Mouse (Mus musculus): Measurements from ENCODE around the gene Gm17304. TPM values are rescaled to one million over a fixed set of nuclear protein-coding genes. Genes with fewer than 3 reads are reported as not detected.

Gm17304 gene
- total RNA-seq, 2 experiments from 2014 or later, result not detected

DNA sequence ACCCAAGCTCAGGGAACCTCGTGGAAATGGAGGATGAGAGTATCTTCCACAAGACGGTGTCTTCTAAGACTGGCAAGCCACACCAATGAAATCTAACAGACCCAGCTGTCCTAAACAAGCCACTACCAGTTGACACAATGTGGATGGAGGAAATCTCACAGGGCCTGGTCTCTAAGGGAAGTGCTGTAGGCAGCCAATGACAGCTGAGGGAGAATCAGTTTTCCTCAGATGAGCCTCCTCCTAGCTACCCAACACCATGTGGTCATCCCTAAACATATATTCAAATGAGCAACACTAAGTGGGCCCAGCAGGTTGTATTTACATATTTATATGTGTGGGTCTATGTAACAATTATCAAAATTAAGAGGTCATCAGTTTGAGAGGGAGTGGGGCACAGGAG lies 11.4 kb upstream of the Gm17304 start:
- DNase-seq (ENCODE audit: low spot score in 2 of 2), result no peak
- Histone ChIP-seq H3K27ac (no peak overlapping the region), H3K4me3 (no peak overlapping the region)
- TF ChIP-seq CTCF (conservative IDR thresholded peaks at IDR 0.05), result no peak

DNA sequence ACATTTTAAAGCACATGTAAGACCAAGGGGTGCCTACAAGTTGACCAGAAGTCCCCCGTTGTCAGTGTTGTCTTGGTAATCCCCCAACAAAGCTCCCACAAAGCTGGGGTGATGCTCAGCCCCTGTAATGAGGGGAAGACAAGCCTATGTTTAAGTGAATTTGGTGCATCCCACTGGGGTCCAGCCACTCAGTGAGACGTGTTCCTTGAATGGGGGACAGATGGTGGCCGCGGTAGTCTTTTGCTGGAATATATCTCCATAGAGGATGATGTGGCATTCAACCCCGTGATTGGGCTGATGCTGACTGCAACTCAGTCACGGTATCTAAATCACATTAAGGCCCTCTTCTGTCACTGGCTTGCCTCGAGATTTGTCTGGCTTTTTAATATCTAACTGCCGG lies 9.4 kb upstream of the Gm17304 start:
- no peak for TF ChIP-seq CTCF (conservative IDR thresholded peaks at IDR 0.05)
- DNase-seq (ENCODE audit: low spot score in 2 of 2), result no peak
- Histone ChIP-seq H3K4me3 (no peak overlapping the region), H3K27ac (no peak overlapping the region)

DNA sequence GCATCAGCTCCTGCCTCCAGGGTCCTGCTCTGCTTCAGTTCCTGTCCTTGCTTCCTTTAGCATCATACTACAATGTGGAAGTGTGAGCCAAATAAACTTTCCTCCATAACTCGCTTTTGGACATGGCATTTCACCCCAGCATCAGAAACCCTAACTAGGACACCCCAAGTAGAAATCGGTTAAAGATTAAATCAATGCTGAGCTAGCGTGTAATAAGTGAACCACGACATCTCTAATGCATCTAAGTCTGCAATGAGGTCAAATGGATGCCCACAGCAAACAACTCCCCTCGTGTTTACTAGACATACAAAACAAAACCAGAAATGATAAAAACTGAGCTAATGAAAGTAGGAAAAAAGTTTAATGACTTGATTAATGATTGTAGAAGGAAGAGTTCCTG lies 4.5 kb upstream of the Gm17304 start:
- no peak overlapping the region for H3K27ac ChIP-seq
- DNase-seq (ENCODE audit: low spot score in 2 of 2), result no peak

DNA sequence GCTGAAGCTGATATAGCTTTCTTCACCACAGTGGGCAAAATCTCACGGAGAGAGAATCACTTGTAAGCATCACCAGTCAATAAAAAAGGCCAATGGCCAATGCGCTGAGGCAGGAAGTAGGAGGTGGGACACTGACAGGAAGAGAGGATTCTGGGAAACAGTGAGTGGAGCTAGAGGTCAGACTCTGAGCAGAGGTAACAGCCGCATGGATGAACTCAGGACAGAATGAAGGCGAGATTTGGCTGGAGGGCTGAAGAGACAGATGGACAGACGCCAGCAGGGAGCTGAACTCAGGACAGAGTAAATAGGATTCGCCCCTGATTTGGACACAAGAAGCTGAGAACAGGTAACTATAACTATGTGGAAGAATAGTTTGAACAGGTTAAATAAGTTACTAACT lies 3.8 kb upstream of the Gm17304 start:
- Histone ChIP-seq H3K4me3 (no peak overlapping the region), H3K27ac (no peak overlapping the region)
- TF ChIP-seq CTCF (conservative IDR thresholded peaks at IDR 0.05), result no peak
- DNase-seq (ENCODE audit: low spot score in 2 of 2), result no peak

More for the DNA sequence above, 4.5 kb upstream of the Gm17304 start:
- no peak for TF ChIP-seq CTCF (conservative IDR thresholded peaks at IDR 0.05)
- no peak overlapping the region for H3K4me3 ChIP-seq

DNA sequence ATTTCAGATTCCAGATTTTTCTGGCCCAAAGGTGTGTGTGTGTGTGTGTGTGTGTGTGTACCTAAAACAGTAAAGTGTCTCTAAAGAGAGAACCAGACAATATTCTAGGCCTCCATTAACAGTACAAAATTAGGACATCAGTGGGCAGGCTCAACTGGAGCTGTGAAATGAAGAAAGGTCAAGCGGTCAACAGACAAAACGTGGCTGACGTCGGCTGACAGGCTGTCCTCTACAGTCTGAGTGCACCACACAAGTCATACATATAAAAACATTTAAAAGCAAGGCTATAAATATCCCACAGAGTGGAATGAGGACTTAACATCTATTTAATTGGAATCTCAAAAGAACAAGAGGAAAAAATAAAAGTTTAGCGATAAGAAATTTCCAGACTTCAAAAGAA lies 1.8 kb upstream of the Gm17304 start:
- no peak for TF ChIP-seq CTCF (conservative IDR thresholded peaks at IDR 0.05)
- no peak for DNase-seq (ENCODE audit: low spot score in 2 of 2)
- no peak overlapping the region for H3K4me3 ChIP-seq
- H3K27ac ChIP-seq, result no peak overlapping the region

DNA sequence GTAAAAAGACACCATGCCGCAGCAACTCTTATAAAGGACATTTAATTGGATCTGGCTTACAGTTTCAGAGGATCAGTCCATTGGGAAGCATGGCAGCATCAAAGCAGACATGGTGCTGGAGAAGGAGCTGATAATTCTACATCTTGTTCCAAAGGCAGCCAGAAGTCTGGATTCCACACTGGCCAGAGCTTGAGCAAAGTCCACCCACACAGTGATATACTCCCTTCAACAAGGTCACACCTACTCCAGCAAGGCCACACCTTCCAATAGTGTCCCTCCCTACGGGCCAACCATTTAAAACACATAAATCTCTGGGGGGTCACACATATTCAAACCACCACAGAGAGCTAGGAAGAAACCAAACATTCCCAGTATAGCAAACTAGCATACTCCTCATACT lies 3.3 kb downstream of the Gm17304 start:
- no peak for DNase-seq (ENCODE audit: low spot score in 2 of 2)
- TF ChIP-seq CTCF (conservative IDR thresholded peaks at IDR 0.05), result no peak
- Histone ChIP-seq H3K27ac (no peak overlapping the region), H3K4me3 (no peak overlapping the region)

DNA sequence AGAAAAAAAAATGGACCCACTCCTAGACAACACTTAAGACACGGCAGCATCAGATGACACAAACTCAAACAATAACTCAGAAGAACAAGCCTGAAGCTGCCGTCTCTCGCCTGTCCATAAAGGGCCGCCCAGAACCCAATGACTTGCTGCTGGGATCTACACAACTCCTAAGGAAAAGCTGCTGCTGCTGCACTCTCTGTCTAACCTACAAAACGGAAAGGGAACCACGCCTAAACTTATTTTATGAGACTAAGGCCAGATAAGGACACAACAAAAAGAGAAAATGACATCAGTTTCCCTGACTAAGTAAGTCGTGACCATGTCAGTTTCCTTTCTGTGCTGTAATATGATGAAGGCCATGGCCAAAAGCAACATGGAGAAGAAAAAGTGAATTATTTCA lies 5.7 kb downstream of the Gm17304 start:
- no peak for DNase-seq (ENCODE audit: low spot score in 2 of 2)

DNA sequence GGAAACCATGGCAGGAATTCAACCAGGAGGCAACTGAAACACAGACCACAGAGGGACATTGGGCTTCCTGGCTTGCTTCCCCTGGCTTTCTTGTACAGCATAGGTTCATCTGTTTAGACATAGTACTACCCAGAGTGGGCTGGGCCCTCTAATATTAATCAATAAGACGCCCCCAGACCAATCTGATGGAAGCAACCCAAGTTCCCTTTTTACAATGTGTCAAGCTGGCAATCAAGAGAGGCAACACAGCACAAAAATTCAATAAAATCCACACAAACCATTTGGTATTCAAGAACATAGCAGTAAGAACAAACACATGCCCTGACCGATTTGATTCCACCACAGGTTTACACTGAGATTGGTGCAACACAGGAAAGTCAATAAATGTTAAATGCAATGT lies 6.1 kb downstream of the Gm17304 start:
- 0 out of 2 replicates have a peak overlapping the region, but pooled peaks have one; percentile 16 for H3K27ac ChIP-seq
- H3K4me3 ChIP-seq, result no peak overlapping the region
- TF ChIP-seq CTCF (conservative IDR thresholded peaks at IDR 0.05), result no peak
- peak; percentile 19 to 42 for DNase-seq (ENCODE audit: low spot score in 2 of 2)

More for the DNA sequence above, 5.7 kb downstream of the Gm17304 start:
- no peak for TF ChIP-seq CTCF (conservative IDR thresholded peaks at IDR 0.05)
- no peak overlapping the region for H3K4me3 ChIP-seq
- H3K27ac ChIP-seq, result no peak overlapping the region

DNA sequence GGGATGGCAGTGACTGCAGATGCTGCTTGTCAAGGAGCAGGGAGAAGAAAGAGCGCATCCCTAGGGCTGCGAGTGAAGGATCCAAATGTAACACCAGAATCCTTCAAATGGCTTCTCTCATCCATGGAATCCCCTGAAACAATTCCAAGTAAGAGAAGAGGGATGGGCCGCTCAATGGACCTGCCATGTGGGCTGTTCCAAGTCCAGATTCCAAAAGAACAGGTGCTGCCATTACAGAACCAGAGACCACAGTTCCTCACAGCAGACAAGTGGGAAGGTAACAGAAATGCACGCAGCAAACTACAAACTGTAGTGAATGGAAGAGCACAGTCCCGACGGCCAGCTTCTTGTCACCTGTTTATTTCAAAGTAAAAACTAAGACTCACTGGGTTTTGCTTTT lies 11.5 kb downstream of the Gm17304 start:
- no peak for TF ChIP-seq CTCF (conservative IDR thresholded peaks at IDR 0.05)
- DNase-seq (ENCODE audit: low spot score in 2 of 2), result no peak
- no peak overlapping the region for H3K4me3 ChIP-seq
- H3K27ac ChIP-seq, result no peak overlapping the region

DNA sequence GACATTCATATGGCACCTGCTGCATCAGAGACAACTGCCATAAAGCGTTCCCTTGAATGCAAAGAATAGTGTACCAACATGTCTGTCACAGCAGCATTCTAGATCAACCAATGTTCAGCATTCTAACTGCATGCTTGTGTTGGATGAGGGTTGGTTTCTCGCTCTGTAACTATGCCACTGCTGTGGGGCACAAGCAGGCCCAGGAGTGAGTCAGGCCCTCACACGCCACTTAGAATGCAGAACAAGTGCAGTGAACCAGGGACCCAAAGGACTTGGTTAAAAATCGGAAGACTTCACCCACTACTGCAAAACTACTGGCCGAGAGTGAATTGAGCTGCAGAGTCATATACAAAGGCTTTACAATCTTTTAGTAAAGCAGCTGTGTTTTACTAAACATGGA lies 13.3 kb downstream of the Gm17304 start:
- Histone ChIP-seq H3K27ac (no peak overlapping the region), H3K4me3 (no peak overlapping the region)
- DNase-seq (ENCODE audit: low spot score in 2 of 2), result no peak
- TF ChIP-seq CTCF (conservative IDR thresholded peaks at IDR 0.05), result no peak

DNA sequence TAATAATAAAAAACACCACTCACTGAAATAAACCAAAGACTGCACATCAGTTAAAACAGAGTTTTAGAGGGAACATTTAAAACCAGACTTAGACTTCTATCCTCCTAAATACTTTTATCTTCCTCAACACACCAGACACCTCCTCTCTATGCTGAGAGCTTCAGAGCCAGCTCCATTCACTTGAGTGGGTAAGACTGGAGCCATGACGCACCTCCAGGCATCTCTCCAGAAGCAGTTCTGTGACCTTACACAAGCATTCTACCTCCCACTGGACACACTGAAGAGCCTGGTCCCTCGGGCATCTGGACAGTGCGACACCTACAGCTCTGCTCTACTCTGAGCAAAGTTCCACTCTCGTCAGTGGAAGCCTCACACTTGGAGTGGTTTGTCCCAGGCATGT lies 14.4 kb downstream of the Gm17304 start:
- Histone ChIP-seq H3K4me3 (no peak overlapping the region), H3K27ac (no peak overlapping the region)
- DNase-seq (ENCODE audit: low spot score in 2 of 2), result no peak
- TF ChIP-seq CTCF (conservative IDR thresholded peaks at IDR 0.05), result no peak

DNA sequence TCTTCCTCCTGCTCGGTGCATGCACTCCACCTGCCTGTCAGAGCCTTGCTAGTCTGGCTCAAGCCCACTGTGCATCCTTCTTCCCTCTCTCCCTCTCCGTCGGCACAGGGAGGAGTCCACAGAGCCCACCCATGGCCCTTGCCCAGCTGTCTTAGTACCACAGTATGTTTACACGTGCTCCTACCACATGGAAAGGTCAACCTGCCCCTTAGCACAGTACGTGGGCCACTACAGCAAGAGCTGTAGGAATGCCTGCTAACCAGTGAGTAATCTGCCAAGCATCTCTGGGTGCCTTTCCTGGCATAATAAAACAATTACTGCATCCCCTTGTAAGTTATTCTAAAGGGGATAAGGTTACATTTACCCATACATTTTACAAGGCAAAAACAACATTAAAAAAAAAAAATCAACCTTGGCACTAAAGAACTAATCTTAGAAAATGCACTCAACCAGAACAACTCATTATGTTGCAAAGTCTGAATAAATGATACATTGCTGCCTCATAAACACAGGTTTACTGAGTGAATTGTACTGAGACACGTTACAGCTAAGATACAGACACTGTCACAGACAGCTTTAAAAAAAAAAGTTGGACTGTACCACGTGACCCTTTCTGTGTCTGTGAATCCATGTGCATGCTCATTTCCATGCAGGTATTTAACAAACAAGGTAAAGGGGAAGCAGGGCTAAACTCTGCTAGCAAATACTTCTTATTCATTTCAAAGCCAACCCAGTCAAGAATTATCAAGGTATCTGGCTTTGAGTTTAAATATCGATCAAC lies 19.7 kb downstream of the Gm17304 start:
- TF ChIP-seq CTCF (conservative IDR thresholded peaks at IDR 0.05), result no peak
- H3K4me3 ChIP-seq, result no peak overlapping the region
- no peak overlapping the region for H3K27ac ChIP-seq
- DNase-seq (ENCODE audit: low spot score in 2 of 2), result no peak

DNA sequence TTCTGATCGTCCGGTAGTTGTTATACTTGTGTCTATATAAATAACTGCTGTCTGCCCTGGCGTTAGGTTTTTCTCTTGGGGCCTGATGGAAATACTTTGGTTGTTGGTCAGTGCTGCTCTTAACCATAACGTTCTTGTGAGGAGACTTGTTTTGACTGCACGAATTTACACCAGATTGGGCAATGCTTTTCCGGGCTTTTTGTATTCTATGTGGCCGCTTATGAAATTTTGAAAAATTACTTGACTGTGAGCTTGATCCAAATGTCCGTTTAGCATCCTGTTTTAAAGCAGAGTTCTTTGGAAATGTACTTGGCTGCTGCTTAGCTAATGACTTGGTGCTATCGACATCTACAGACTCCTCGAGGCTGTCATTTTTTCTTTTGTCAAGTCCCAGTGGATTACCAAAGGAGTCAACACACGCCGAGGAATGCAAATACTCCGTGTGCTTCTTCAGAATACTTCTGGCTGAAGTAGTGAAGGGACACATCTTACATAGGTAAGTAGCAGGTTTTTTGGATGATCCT lies 27.6 kb downstream of the Gm17304 start:
- DNase-seq (ENCODE audit: low spot score in 2 of 2), result no peak
- TF ChIP-seq CTCF (conservative IDR thresholded peaks at IDR 0.05), result no peak
- no peak overlapping the region for H3K27ac ChIP-seq
- no peak overlapping the region for H3K4me3 ChIP-seq

DNA sequence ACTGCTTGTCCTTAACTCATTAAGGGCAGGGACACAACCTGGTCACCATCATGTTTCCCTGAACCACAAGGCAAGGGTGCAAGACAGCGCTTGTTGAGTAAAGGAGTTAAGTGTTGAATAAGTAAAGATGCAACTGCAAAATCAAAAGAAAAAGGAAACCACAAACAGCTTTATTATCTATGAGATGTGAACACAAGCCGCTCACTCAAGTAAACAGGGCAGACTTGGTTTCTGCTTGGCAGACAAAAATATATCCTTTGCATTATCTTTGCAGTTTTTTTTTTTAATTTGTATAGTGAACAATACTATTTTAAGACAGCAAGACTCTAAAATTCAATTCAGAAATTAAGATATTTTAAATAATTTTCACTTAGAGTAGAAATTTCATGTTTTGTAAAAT lies 30.7 kb downstream of the Gm17304 start:
- no peak overlapping the region for H3K4me3 ChIP-seq
- DNase-seq (ENCODE audit: low spot score in 2 of 2), result no peak
- no peak for TF ChIP-seq CTCF (conservative IDR thresholded peaks at IDR 0.05)
- no peak overlapping the region for H3K27ac ChIP-seq

Data from layer of hippocampus, adult 2 months (tissue).